Mouse (Mus musculus) G1E (cell line): ENCODE data around the gene Crhr1.

Experiments
- CTCF ChIP-seq: IDR thresholded peaks from 2 replicates; pipeline ENCODE4 v1.5.1; 2012; ENCODE audit warnings: low read depth, low read length, inconsistent platforms, mixed read lengths
- GATA1 ChIP-seq: IDR thresholded peaks from 2 replicates; pipeline ENCODE4 v1.6.1; 2012; ENCODE audit warnings: borderline replicate concordance, low read length, inconsistent platforms, mixed read lengths
- GATA2 ChIP-seq: IDR thresholded peaks from 2 replicates; pipeline ENCODE4 v1.6.1; 2012; ENCODE audit warnings: low read depth, low read length, inconsistent platforms, borderline replicate concordance
- POLR2AphosphoS5 ChIP-seq: IDR thresholded peaks from 2 replicates; pipeline ENCODE4 v1.6.1; 2012; ENCODE audit warnings: low read depth, low read length, inconsistent platforms; ENCODE audit not compliant: insufficient replicate concordance
- TAL1 ChIP-seq: conservative IDR thresholded peaks from 2 replicates; pipeline ENCODE4 v1.6.1; 2012; ENCODE audit warnings: low read depth, low read length, inconsistent platforms, mixed read lengths

- TF ChIP-seq GATA1 = no peak
- TF ChIP-seq CTCF = no peak
- no peak for TF ChIP-seq TAL1
- TF ChIP-seq POLR2AphosphoS5 = no peak
- TF ChIP-seq GATA2 = no peak
Observed at GRCm38 (mm10) chr11:104164257-104164656, 31.6 kb downstream of the Crhr1 start.
